Mouse (Mus musculus): ENCODE results near the gene Gfpt1. TPM values are rescaled to one million over a fixed set of nuclear protein-coding genes. Genes with fewer than 3 reads are reported as not detected.

The Gfpt1 gene
- polyA plus RNA-seq, 1 experiment from 2014 or later, result 7.7 TPM

DNA sequence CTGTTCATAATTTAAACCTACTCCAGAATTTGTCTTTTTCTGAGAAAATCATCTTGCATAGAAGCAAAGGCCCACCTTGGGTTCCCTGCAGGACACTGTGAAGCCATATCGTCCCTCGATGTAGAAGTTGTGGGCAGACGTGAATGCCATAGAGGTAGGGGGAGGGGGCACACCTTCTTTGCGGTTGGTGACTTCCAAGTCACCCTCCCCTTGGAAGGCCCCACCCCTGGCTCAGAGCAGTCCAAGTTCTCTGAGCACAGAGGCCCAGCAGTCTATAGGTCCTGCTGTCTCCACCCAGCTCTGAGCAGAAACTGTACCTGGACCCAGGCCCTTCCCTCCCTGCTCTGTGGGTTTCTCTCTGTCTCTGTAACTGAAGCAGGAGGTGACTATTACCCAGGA lies 59.3 kb downstream of the Gfpt1 start:
- H3K36me3 ChIP-seq, result no peaks in the 10 kb centered on the region
- no peak overlapping the region for H3K9ac ChIP-seq
- no peak for DNase-seq
- H3K4me2 ChIP-seq, result no peak overlapping the region
- H3K4me3 ChIP-seq (replicated peaks), result no peak overlapping the region
- peaks cover 12% of the 10 kb centered on the region for H3K4me1 ChIP-seq (replicated peaks)
- 0 out of 2 replicates have a peak, but pooled peaks have one; percentile 36 for ATAC-seq (ENCODE audit: low read depth)
- H3K27ac ChIP-seq, result no peak overlapping the region
- H3K27me3 ChIP-seq, result no peaks in the 10 kb centered on the region
- no peaks in the 10 kb centered on the region for H3K9me3 ChIP-seq (replicated peaks)
- WGBS (ENCODE audit: insufficient replicate concordance), result 11% methylated on average over 4 of the region's 4 CpGs

DNA sequence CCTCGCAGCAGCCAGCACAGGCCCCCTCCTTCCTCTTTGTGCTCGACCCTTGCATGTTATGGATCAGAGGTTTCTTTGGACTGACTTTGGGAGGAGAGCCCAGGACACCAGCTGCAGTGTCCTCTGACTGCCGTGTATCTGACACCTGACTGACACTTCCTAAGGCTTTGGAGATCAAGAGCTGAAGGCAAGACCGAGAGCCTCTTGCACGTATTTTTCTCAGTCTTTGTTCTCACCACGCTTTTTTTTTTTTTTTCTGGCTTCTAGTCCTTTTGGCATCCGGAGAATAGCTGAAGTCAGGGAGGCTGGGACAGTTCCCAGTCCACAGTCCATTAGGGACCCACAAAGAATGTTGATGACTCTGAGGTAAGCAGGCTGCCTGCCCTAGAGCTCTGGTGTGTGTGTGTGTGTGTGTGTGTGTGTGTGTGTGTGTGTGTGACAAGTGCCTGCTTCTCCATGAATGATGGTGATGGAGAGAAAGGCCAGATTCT lies 59.8 kb downstream of the Gfpt1 start:
- 36% methylated on average over 7 of the region's 7 CpGs for WGBS (ENCODE audit: insufficient replicate concordance)
- ATAC-seq (ENCODE audit: low read depth), result no peak
- Histone ChIP-seq H3K36me3 (no peaks in the 10 kb centered on the region), H3K27me3 (no peaks in the 10 kb centered on the region), H3K4me1 (replicated peaks) (peaks cover 12% of the 10 kb centered on the region), H3K4me2 (no peak overlapping the region), H3K9me3 (replicated peaks) (no peaks in the 10 kb centered on the region), H3K4me3 (replicated peaks) (no peak overlapping the region), H3K27ac (no peak overlapping the region), H3K9ac (no peak overlapping the region)
- no peak for DNase-seq

DNA sequence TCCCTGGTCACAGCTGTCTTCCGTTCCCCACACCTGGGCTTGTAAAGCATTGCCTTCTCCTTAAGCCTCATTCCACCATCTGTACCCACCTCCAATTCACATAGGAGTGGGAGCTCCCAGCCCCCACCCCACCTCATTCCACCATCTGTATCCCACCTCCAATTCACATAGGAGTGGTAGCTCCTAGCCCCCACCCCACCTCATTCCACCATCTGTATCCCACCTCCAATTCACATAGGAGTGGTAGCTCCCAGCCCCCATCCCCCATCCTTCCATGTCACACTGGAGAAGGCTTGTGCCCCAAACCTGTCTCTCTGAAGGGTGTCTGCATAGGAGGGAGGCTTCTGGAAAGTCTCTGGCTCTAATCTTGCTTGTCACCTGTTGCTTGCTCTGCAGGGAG lies 60.7 kb downstream of the Gfpt1 start:
- DNase-seq, result no peak
- Histone ChIP-seq H3K9ac (no peak overlapping the region), H3K4me2 (no peak overlapping the region), H3K27me3 (no peaks in the 10 kb centered on the region), H3K27ac (no peak overlapping the region), H3K4me3 (replicated peaks) (no peak overlapping the region), H3K36me3 (no peaks in the 10 kb centered on the region), H3K4me1 (replicated peaks) (peaks cover 12% of the 10 kb centered on the region), H3K9me3 (replicated peaks) (no peaks in the 10 kb centered on the region)
- WGBS (ENCODE audit: insufficient replicate concordance), result 85% methylated on average over 1 of the region's 1 CpGs
- no peak for ATAC-seq (ENCODE audit: low read depth)

DNA sequence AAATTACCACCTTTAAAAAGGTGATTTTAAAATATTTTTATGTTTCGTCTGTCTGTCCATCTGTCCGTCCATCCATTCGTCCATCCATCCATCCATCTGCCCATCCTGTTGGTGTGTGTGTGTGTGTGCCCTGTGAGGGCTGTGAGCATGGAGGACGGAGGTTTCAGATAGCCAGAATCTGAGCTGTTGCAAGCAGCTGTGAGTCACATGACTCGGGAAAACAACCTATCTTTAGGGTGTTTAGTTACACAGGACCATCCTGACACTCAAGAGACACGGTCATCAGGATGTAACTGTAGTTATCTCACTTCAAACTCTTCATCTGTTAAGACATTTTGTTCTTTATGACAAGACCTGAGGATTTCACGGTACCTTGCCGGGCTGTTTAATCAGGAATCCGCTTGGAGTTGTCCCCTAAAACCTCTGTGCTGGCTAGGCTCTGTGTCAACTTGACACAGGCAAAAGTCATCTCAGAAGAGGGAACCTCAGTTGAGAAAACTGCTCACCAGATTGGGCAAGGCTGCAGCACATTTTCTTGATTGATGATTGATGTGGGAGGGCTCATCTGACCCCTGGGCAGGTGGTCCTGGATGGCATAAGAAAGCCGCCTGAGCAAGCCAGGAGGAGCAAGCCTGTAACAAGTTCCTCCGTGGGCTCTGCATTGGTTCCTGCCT lies 61.6 kb downstream of the Gfpt1 start, which contains the start of gene D6Ertd527e:
Gene D6Ertd527e (plus strand): TSS at position 624 of the 674 bp plus-strand sequence.
- no peak for DNase-seq
- 62% methylated on average over 11 of the region's 11 CpGs for WGBS (ENCODE audit: insufficient replicate concordance)
- H3K4me2 ChIP-seq, result no peak within 1 kb of the TSS
- H3K27ac ChIP-seq, result no peak within 1 kb of the TSS
- no peaks in the 10 kb centered on the region for H3K9me3 ChIP-seq (replicated peaks)
- no peak within 1 kb of the TSS for H3K9ac ChIP-seq
- H3K4me3 ChIP-seq (replicated peaks), result no peak within 1 kb of the TSS
- no peaks in the 10 kb centered on the region for H3K36me3 ChIP-seq
- H3K27me3 ChIP-seq, result no peaks in the 10 kb centered on the region
- ATAC-seq (ENCODE audit: low read depth), result no peak
- peaks cover 12% of the 10 kb centered on the region for H3K4me1 ChIP-seq (replicated peaks)

DNA sequence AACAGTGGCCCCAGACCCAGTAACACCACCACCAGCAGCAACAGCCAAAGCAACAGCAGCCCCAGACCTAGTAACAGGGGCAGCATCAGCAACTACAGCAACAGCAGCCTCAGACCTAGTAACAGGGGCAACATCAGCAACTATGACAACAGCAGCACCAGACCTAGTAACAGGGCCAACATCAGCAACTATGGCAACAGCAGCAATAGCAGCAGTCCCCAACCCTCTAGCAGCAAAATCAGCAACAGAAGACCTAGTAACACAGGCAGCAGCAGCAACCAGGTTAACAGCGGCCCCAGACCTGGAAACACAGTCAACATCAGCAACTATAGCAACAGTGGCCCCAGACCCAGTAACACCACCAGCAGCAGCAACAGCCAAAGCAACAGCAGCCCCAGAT lies 68.8 kb downstream of the Gfpt1 start:
- Histone ChIP-seq H3K9ac (no peak overlapping the region), H3K36me3 (no peaks in the 10 kb centered on the region), H3K4me2 (no peak overlapping the region), H3K4me3 (replicated peaks) (no peak overlapping the region), H3K9me3 (replicated peaks) (no peaks in the 10 kb centered on the region), H3K27ac (no peak overlapping the region), H3K4me1 (replicated peaks) (no peaks in the 10 kb centered on the region), H3K27me3 (no peaks in the 10 kb centered on the region)
- ATAC-seq (ENCODE audit: low read depth) (no peak), DNase-seq (no peak)
- 73% methylated on average over 1 of the region's 1 CpGs for WGBS (ENCODE audit: insufficient replicate concordance)

DNA sequence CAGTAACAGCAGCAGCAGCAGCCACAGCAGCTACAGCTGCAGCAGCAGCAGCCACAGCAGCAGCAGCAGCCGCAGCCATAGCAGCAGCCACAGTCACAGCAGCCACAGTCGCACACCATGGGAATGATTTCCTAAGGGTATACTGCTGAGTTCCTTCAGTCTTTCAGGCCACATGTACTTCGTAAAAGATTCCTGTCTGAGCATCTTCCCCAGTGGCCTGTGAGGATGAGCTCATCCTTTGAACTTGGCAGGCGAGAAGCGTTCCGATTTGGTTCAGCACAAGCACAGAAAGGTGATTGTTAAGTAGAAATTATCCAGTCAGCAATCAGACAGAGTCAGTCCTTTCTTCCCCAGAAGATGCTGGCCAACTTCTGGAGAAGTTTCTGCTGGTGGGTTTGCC lies 69.5 kb downstream of the Gfpt1 start:
- WGBS (ENCODE audit: insufficient replicate concordance), result 82% methylated on average over 6 of the region's 6 CpGs
- H3K4me1 ChIP-seq (replicated peaks), result no peaks in the 10 kb centered on the region
- no peak overlapping the region for H3K4me2 ChIP-seq
- H3K27ac ChIP-seq, result no peak overlapping the region
- H3K9me3 ChIP-seq (replicated peaks), result no peaks in the 10 kb centered on the region
- ATAC-seq (ENCODE audit: low read depth), result no peak
- H3K9ac ChIP-seq, result no peak overlapping the region
- no peaks in the 10 kb centered on the region for H3K27me3 ChIP-seq
- no peak for DNase-seq
- no peaks in the 10 kb centered on the region for H3K36me3 ChIP-seq
- no peak overlapping the region for H3K4me3 ChIP-seq (replicated peaks)

DNA sequence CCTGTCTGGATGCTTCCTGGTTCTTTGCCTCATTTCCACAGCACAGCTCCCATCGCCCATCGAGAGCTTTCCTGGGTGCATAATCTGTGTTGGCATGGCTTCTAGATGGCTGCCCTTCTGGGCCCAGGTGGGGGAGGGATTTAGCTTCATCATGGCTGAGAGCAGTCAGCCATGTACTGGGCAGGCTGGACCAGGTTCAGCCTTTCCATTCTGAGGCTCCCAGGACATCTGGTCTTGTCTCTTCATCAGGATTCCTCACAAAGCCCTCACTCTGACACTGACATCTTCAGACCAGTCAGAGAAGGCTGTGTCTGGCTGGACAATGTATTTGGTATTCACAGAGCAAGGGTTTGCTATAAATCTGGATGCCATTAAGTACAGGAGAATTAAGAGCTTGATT lies 73.3 kb downstream of the Gfpt1 start:
- Histone ChIP-seq H3K27ac (no peak overlapping the region), H3K27me3 (no peaks in the 10 kb centered on the region), H3K4me2 (no peak overlapping the region), H3K4me1 (replicated peaks) (peaks cover 3% of the 10 kb centered on the region; the same call in 1 of the 2 replicates), H3K4me3 (replicated peaks) (no peak overlapping the region), H3K9ac (no peak overlapping the region), H3K9me3 (replicated peaks) (peaks cover 3% of the 10 kb centered on the region; the same call in 1 of the 2 replicates), H3K36me3 (no peaks in the 10 kb centered on the region)
- ATAC-seq (ENCODE audit: low read depth) (no peak), DNase-seq (no peak)
- 63% methylated on average over 2 of the region's 2 CpGs for WGBS (ENCODE audit: insufficient replicate concordance)

DNA sequence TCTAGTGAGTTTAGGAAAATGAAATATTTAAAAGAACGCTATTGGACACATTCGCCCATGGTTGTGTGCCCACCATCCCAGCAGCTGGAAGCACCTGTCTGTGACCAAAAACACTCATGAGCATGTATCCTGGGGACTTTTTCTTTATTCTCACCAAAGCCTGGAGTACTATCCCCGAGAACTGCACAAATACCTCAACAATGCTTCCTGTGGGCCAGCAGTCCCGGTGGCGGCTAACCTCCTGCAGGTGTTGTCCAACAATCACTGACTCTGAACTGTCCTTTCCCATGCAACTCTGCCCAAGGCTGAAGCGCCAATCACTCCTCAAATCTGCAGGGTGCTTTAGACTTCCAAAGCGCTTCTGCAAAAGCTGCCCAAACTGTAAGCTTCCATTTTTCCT lies 74.0 kb downstream of the Gfpt1 start:
- WGBS (ENCODE audit: insufficient replicate concordance), result 70% methylated on average over 7 of the region's 7 CpGs
- Histone ChIP-seq H3K4me1 (replicated peaks) (peaks cover 3% of the 10 kb centered on the region; the same call in 1 of the 2 replicates), H3K4me2 (no peak overlapping the region), H3K27ac (no peak overlapping the region), H3K9me3 (replicated peaks) (peaks cover 3% of the 10 kb centered on the region; the same call in 1 of the 2 replicates), H3K27me3 (no peaks in the 10 kb centered on the region), H3K36me3 (no peaks in the 10 kb centered on the region), H3K9ac (no peak overlapping the region), H3K4me3 (replicated peaks) (no peak overlapping the region)
- ATAC-seq (ENCODE audit: low read depth) (no peak), DNase-seq (no peak)

DNA sequence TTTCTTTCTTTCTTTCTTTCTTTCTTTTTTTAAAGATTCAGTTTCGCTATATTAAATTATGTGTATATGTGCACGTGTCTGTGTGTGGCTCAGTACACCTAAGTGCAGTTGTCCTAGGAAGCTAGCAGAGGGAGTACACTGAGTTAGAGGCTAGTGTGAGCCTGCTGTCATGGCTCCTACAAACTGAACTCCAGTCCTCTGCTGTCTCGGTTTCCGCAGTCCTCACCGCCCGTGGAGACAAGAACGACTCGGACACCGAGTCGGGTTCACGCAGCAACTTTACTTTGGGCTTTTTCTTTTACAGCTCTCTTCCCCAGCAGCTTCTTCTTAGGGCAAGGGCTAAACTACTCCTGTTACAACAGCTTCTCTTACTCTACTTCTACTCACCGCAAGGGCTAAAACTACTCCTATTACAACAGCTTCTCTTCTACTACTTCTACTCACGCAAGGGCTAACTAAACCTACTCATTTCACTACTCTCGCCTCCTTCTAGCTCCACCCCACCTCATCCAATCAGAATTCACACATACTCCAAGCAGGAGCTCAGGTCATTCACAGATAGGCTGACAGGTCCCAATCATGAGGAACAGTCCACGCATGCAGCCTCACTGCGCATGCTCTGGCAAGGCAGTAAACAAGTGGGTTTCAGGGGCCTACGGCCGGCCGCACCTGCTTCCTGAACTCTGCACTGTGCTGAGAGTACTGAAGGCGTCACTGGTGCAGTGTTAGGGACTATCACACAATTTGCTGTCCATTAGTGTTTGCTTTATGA lies 76.6 kb downstream of the Gfpt1 start:
- 68% methylated on average over 20 of the region's 20 CpGs for WGBS (ENCODE audit: insufficient replicate concordance)
- Histone ChIP-seq H3K9me3 (replicated peaks) (peaks cover 3% of the 10 kb centered on the region; the same call in 1 of the 2 replicates), H3K4me3 (replicated peaks) (no peak overlapping the region), H3K27me3 (no peaks in the 10 kb centered on the region), H3K4me1 (replicated peaks) (peaks cover 3% of the 10 kb centered on the region; the same call in 1 of the 2 replicates), H3K9ac (no peak overlapping the region), H3K36me3 (no peaks in the 10 kb centered on the region), H3K27ac (no peak overlapping the region), H3K4me2 (no peak overlapping the region)
- ATAC-seq (ENCODE audit: low read depth) (peak; percentile 65; the same call in 1 of the 2 replicates), DNase-seq (peak; percentile 16)

DNA sequence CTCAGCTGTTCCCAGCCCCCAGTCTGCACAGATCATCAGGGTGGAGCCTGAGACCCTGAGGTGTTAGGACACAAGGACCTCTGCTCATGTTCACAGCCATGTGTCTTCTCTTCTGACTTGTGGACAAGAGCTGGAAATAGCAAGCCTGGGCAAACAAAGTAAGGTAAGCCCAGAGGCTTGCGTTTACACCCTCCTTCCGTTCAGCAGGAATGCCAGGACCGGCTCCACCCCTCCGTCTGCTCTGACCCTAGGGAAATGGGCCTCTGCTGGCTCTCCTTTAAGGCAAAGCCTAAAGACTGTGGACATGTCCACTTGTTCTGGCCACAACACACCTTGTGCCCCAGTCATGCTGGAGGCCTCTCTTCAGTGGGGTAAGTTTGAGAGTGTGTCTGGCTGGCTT lies 77.3 kb downstream of the Gfpt1 start:
- no peak for DNase-seq
- 75% methylated on average over 4 of the region's 4 CpGs for WGBS (ENCODE audit: insufficient replicate concordance)
- Histone ChIP-seq H3K4me1 (replicated peaks) (peaks cover 3% of the 10 kb centered on the region; the same call in 1 of the 2 replicates), H3K4me3 (replicated peaks) (no peak overlapping the region), H3K4me2 (no peak overlapping the region), H3K27ac (no peak overlapping the region), H3K36me3 (no peaks in the 10 kb centered on the region), H3K9ac (no peak overlapping the region), H3K27me3 (no peaks in the 10 kb centered on the region), H3K9me3 (replicated peaks) (peaks cover 3% of the 10 kb centered on the region; the same call in 1 of the 2 replicates)
- ATAC-seq (ENCODE audit: low read depth), result 0 out of 2 replicates have a peak, but pooled peaks have one; percentile 12

DNA sequence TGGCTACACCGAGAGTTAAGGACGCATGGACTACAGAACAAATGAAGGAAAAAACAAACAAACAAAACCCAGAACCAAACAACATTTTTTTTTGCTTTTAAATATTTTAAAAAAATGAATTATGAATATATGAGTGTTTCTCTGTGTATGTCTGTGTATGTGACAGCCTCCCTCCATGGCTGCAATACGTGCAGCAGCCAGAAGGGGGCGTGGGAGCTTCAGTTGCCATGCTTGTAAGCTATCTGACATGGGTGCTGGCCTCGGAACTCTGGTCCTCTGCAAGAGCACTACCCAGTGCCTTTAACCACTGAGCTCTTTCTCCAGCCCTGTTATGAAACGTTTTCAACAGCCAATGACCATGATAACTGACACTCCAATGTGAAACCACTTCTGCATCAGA lies 78.0 kb downstream of the Gfpt1 start:
- Histone ChIP-seq H3K36me3 (no peaks in the 10 kb centered on the region), H3K4me2 (no peak overlapping the region), H3K27me3 (no peaks in the 10 kb centered on the region), H3K9ac (no peak overlapping the region), H3K4me1 (replicated peaks) (peaks cover 3% of the 10 kb centered on the region; the same call in 1 of the 2 replicates), H3K9me3 (replicated peaks) (peaks cover 3% of the 10 kb centered on the region; the same call in 1 of the 2 replicates), H3K4me3 (replicated peaks) (no peak overlapping the region), H3K27ac (no peak overlapping the region)
- ATAC-seq (ENCODE audit: low read depth) (no peak), DNase-seq (no peak)
- 71% methylated on average over 6 of the region's 6 CpGs for WGBS (ENCODE audit: insufficient replicate concordance)

All from liver, embryonic 13.5 days (tissue).